Mouse (Mus musculus) 3134 (cell line): ENCODE measurements at regions not wholly inside any gene's neighbourhood (a gene's known extent, or its start where the extent isn't known, plus 50 kb on each side); places are given as distances from the start of the nearest gene placed in this dataset.

ENCODE experiments used
- DNase-seq: peaks from one replicate; pipeline ENCODE4 v3.0.0-alpha.2; 2011; ENCODE audit warnings: low spot score; ENCODE audit not compliant: insufficient read length; ENCODE audit errors: extremely low read depth

DNA sequence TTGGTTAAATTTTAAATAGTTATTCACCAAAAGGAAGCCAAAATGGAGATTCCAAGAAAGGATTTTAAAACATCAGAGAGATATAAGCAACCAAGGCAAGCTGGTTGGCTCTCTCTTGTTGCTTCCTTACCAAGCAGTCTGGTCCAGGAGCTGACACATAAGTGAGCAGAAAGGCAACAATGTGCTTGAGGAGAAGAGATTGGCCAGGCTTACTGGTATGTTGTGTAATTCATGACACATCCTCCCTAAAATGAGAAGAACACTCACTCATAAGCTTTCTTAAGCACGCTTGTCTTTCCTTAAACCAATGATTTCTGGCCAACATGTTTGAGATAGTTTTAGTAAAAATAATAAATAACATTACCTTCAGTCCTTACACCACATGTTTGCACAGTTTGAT, 374.2 kb downstream of the Ipo11 start:
- DNase-seq: no peak

DNA sequence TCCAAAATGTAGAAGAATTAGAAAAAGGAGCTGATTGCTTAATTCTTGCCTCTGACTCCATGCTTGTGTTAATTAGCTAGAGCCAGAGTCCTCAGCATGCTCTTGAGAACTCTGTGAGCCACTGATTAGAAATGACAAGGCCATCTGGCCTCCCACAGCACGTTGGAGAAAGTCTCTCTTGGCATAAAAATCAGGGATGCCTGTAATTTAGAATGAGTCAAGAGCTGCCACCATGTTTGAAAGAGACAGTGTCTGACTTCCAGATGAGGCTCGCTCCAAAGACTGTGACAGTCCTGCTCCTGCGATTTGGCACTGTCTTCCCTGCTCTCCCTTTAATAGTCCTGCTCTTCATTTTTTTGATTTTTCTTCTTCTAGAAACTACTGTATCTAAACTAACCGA, 374.6 kb downstream of the Ipo11 start:
- no peak for DNase-seq

DNA sequence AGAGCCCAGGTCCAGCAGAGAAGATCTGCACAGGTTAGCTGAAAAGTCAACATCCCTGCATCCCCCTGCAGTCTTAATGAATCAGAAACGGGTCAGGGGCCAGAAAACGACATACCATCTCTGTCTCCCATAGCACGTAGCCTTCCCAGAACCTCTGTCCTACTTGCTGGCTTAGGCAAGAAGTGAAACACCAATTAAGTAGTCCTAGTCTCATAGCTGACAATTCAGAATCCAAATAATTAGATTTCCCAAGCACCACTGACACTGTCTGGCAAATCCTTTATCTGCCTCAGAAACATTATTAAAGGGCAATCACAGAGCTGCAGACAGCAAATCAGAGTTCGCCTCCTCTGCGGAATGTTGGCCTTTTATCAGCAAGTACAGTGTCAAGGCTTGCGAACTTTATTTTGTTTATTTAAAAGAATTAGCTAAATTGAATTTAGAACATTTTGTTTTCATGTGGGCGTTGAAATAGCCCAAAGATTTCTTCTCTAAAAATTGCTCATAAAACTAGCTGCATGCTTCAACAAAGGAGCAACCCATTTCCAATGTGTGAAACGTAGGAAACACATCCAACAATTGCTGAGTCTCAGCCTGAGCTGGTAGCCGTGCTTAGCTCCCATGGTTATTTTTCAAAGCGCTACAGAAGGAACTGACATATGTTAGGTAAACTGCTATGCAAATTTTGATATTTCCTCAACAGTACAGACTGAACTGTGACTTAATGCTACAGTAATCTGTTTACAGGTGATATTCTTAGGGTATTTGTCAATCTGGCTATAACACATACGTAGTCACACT, 411.2 kb downstream of the Ipo11 start:
- DNase-seq: no peak

- DNase-seq: no peak
Observed at GRCm38 (mm10) chr13:106514510-106515169, 422.1 kb downstream of the Ipo11 start.

DNA sequence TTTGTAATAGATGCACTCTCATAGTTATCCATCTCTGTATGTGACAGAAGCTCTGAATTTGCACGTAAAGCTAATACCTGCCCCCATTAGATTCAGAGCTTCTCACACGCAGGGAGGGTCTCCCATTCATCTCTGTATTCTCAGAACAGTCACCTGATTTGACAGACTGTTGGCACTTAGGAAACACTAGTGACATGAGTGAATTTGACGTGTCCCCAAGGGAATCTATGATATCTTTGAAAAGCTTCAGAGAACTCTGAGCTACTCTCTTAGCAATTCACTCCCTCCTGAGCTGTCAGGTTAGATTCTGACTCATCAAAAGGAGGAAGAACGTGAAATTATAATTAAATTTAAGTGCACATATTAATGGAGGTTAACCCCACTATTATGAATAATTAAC, 423.1 kb downstream of the Ipo11 start:
- DNase-seq: no peak

DNA sequence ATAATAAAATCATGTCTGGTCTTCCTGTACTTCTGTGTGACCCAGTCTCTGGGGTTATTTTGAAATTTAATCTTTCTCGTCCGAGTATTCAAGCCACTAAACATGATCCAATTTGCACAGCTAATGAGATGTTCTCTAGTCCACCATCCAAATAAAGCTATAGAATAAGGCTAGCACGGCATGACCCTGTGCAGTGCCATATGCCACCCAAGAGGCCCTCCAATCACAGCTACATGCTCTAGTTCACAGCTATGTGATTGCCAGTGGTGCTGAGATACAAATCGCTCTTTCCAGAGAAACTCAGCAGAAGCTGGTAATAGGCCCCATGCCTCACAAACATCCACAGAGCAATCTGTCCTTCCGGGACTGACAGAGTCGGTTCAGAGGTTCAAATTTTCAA, 426.3 kb downstream of the Ipo11 start:
- DNase-seq: no peak

- DNase-seq: no peak
Observed at GRCm38 (mm10) chr13:106501273-106501672, 435.5 kb downstream of the Ipo11 start.

- no peak for DNase-seq
Observed at GRCm38 (mm10) chr13:106471264-106471663, 465.5 kb downstream of the Ipo11 start.

- DNase-seq: no peak
Observed at GRCm38 (mm10) chr13:106454366-106454927, 482.3 kb downstream of the Ipo11 start.

- no peak for DNase-seq
Observed at GRCm38 (mm10) chr13:106432165-106432564, 504.6 kb downstream of the Ipo11 start.

- no peak for DNase-seq
Observed at GRCm38 (mm10) chr13:106406608-106407038, 530.1 kb downstream of the Ipo11 start.

- DNase-seq: no peak
Observed at GRCm38 (mm10) chr13:106392642-106393041, 544.1 kb downstream of the Ipo11 start.

- peak; percentile 6 for DNase-seq
Observed at GRCm38 (mm10) chr13:106388634-106389033, 548.1 kb downstream of the Ipo11 start.

DNA sequence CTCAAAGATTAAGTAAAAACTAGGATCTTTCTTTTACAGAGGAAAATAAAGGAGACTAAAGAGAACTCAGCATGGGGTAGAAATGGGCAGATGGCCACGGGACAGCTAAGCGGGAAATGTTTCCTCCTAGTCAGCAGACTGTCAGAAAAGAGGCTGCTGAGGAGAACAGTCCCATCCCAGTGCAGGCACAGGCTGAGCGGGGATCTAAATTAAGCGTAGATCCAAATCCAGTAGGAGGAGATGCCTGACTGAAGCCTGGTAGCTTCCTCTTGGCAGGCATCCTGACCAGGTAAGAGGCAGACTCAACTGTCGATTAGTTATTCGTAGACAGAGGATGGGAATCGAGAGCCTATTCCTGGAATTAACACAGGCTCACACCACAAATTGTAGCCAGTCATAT, 569.2 kb downstream of the Ipo11 start:
- DNase-seq: no peak

GRCm38 (mm10) chr13:106352614-106353409, 583.9 kb downstream of the Ipo11 start:
- no peak for DNase-seq

GRCm38 (mm10) chr13:106332025-106332424, 604.7 kb downstream of the Ipo11 start:
- no peak for DNase-seq

DNA sequence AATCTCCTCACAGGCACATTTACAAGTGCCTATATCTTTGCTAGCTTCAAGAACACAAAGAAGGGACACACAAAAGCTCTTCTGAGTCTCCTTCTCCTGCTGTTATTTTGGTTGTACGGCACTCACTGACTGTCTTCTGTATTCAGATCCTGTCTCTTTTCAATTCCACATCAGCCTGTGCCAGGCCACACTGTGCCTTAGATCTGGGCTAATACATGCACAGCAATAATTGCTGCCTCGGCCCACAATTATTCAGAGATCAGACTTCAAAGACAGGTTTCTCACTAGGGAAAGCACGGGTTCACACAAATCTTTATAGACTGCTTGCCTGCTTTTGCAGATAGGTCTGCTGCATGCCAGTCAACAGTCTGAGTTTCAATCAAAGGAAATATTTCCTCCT, 617.8 kb downstream of the Ipo11 start:
- no peak for DNase-seq

GRCm38 (mm10) chr13:106318476-106318875, 618.3 kb downstream of the Ipo11 start:
- DNase-seq: no peak

DNA sequence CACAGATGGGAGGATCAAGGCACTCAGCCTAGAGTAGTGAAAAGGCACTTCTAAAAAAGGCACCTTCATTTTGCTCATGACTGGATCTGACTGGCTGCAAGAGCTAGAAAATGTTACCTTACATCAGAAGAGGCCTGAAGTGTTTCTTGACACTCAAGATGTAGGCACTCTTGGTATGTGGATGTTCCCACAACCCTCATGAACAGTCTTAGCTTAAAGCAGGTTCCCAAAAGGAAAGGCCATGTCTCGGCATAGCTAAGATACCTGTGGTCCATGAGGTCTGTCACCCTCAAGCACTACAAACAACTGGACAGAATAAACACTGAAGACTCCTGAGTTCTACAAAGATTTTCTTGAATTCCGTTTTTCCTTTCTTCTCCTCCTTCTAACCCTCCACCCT, 619.5 kb downstream of the Ipo11 start:
- no peak for DNase-seq

DNA sequence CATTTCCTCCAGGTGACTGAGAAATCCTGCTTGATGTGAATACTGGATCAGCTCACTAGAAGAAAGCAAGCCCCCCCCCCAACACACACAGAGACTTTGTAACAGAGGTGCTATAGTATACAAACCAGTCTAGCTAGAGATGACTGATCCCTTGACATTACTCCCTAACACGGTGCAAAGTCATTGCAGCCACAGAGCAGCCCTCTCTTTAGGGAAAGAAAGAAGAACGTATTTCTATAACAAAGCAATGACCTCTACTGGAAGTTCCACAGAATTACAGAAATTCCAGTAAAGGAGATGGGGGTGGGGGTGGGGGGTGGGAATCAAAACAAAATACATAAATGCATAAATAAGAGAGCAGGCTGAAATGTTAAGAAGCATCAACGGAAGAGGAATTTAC, 655.6 kb downstream of the Ipo11 start:
- no peak for DNase-seq

DNA sequence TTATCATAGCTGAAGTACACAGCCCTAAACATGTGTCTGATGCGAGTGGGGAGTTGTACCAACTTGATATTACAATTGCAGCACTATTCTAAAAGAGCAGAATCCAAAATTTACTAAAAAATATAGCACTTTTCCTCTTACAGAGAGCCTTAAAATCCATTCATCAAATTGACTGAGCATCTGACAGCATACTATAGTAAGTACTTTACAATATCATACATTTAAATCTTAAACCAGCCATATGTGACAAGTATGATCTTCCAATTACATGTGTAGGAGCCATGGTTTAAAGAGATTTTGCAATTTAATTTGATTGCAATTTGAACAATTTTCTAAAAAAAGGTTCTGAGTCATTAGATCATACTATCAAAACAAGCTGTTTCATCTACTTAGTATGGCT, 676.9 kb downstream of the Ipo11 start:
- no peak for DNase-seq
